9 mouse cellular contexts compared by ENCODE assay signal in genomic region chr4:130801624-130802329, GRCm38 (mm10). TPM values are rescaled to one million over a fixed set of nuclear protein-coding genes. Genes with fewer than 3 reads are reported as not detected.
A peak's percentile ranks its signal among the peaks of the same experiment; 100 is the strongest.
DNase-seq lines count a peak whose midpoint lies in the region; ATAC-seq lines count a peak whose summit lies in the region.
"Had no signal": no experiment of that assay in that cellular context is flagged by ENCODE, and none has a peak within 500 bp of the region (broad histone marks: within the 10 kb centered on the region; RNA-seq: fewer than 3 reads in every experiment).

No protein-coding gene starts in this region.

- ATAC-seq in activated CD4-positive, CD25-positive, alpha-beta regulatory T cell, adult 4 months, result peak; percentile 68

- peak; percentile 57 for DNase-seq in left cerebral cortex, postnatal 4 days
- no peak for DNase-seq in left cerebral cortex, postnatal 36 days (ENCODE audit: low spot score in 2 of 2)
- peak; percentile 37 for DNase-seq in heart, postnatal 4 days
- peak; percentile 71 for DNase-seq in naive thymus-derived CD4-positive, alpha-beta T cell, adult 2 months (ENCODE audit: low read depth)
- no peak for DNase-seq in right cerebral cortex, postnatal 25 days
- DNase-seq in thymus, postnatal 25 days, result no peak
- no peak for DNase-seq in gastrocnemius, postnatal 14 days
- DNase-seq: lung, embryonic 14.5 days had no signal

- intact Hi-C loops in left cerebral cortex, postnatal 4 days (cut with DNase I), result no loop called here
- intact Hi-C loops in left cerebral cortex, postnatal 36 days (cut with DNase I), result no loop called here
- intact Hi-C loops in gastrocnemius, postnatal 14 days (cut with DNase I; ENCODE audit: low total_unique reads), result no loop called here

RNA-seq across cellular contexts. Expression of gene Sdc3, which starts 9.4 kb away (rescaled TPM):
- total RNA-seq in left cerebral cortex, postnatal 4 days (2021), result 100 to 1,000 TPM; 455 to 494 TPM
- 100 to 1,000 TPM; 156 to 161 TPM for total RNA-seq in left cerebral cortex, postnatal 36 days (2021)
- polyA plus RNA-seq in activated CD4-positive, CD25-positive, alpha-beta regulatory T cell, adult 4 months (2017; shearing (Covaris generic)), result 1 to 10 TPM; 1.0 to 1.5 TPM
- 10 to 100 TPM; 54.7 to 60.1 TPM for total RNA-seq in heart, postnatal 4 days (2021)
- 10 to 100 TPM; 23.3 to 25.2 TPM for total RNA-seq in gastrocnemius, postnatal 14 days (2021)

Comparison
In these comparisons a context has a peak if more than half of its experiments do, and no peak if none do; other contexts are left out.
1. DNase-seq: peak in left cerebral cortex, postnatal 4 days (single experiment), heart, postnatal 4 days (single experiment) and naive thymus-derived CD4-positive, alpha-beta T cell, adult 2 months (single experiment); none in left cerebral cortex, postnatal 36 days (0 of 2), right cerebral cortex, postnatal 25 days (single experiment), thymus, postnatal 25 days (single experiment) and gastrocnemius, postnatal 14 days (single experiment).